Mouse (Mus musculus): ENCODE measurements at regions not wholly inside any gene's neighbourhood (a gene's known extent, or its start where the extent isn't known, plus 50 kb on each side); places are given as distances from the start of the nearest gene placed in this dataset.
"Not testable (repeated sequence)": the region's sequence is repeated elsewhere in the genome, so short reads cannot be mapped to it uniquely, and the experiment has no call there.

- no peak for ATAC-seq (ENCODE audit: low read depth)
- peaks cover under 1% of the 10 kb centered on the region; the same call in 1 of the 2 replicates for H3K4me1 ChIP-seq (ENCODE audit: control insufficient read depth, insufficient read depth, low read length)
These were observed 385.3 kb upstream of the Tnc start for GRCm38 (mm10) chr4:64432097-64432496.

GRCm38 (mm10) chr4:64437744-64438594 is 391.2 kb upstream of the Tnc start:
- ATAC-seq (ENCODE audit: low read depth): peak; percentile 90
- Histone ChIP-seq H3K9me3 (ENCODE audit: control insufficient read depth, low read length) (no peaks in the 10 kb centered on the region), H3K4me2 (ENCODE audit: low read depth, low read length) (peak overlapping the region; percentile 19), H3K9ac (ENCODE audit: low read depth, low read length) (no peak overlapping the region), H3K36me3 (ENCODE audit: control insufficient read depth, insufficient read depth, low read length) (no peaks in the 10 kb centered on the region), H3K4me3 (ENCODE audit: low read depth, low read length) (no peak overlapping the region), H3K27ac (replicated peaks; ENCODE audit: low read depth, low read length) (peak overlapping the region; percentile 71), H3K27me3 (replicated peaks; ENCODE audit: control insufficient read depth, insufficient read depth, low read length) (no peaks in the 10 kb centered on the region), H3K4me1 (ENCODE audit: control insufficient read depth, insufficient read depth, low read length) (peaks cover 19% of the 10 kb centered on the region)
- DNase-seq (ENCODE audit: low spot score): peak; percentile 93
- WGBS: 21% methylated on average over 13 of the region's 13 CpGs

More at GRCm38 (mm10) chr4:64432097-64432496, 385.3 kb upstream of the Tnc start:
- 83% methylated on average over 1 of the region's 1 CpGs for WGBS
- H3K27me3 ChIP-seq (replicated peaks; ENCODE audit: control insufficient read depth, insufficient read depth, low read length): no peaks in the 10 kb centered on the region
- H3K9me3 ChIP-seq (ENCODE audit: control insufficient read depth, low read length): no peaks in the 10 kb centered on the region
- H3K36me3 ChIP-seq (ENCODE audit: control insufficient read depth, insufficient read depth, low read length): no peaks in the 10 kb centered on the region
- H3K27ac ChIP-seq (replicated peaks; ENCODE audit: low read depth, low read length): no peak overlapping the region
- no peak overlapping the region for H3K4me3 ChIP-seq (ENCODE audit: low read depth, low read length)
- H3K4me2 ChIP-seq (ENCODE audit: low read depth, low read length): no peak overlapping the region
- no peak overlapping the region for H3K9ac ChIP-seq (ENCODE audit: low read depth, low read length)
- DNase-seq (ENCODE audit: low spot score): no peak

- Histone ChIP-seq H3K4me3 (ENCODE audit: low read depth, low read length) (no peak overlapping the region), H3K27ac (replicated peaks; ENCODE audit: low read depth, low read length) (no peak overlapping the region), H3K27me3 (replicated peaks; ENCODE audit: control insufficient read depth, insufficient read depth, low read length) (no peaks in the 10 kb centered on the region), H3K4me2 (ENCODE audit: low read depth, low read length) (no peak overlapping the region), H3K9me3 (ENCODE audit: control insufficient read depth, low read length) (no peaks in the 10 kb centered on the region), H3K9ac (ENCODE audit: low read depth, low read length) (no peak overlapping the region), H3K36me3 (ENCODE audit: control insufficient read depth, insufficient read depth, low read length) (no peaks in the 10 kb centered on the region), H3K4me1 (ENCODE audit: control insufficient read depth, insufficient read depth, low read length) (no peaks in the 10 kb centered on the region)
- no peak for ATAC-seq (ENCODE audit: low read depth)
- 37% methylated on average over 1 of the region's 1 CpGs for WGBS
- no peak for DNase-seq (ENCODE audit: low spot score)
These were observed 404.6 kb upstream of the Tnc start for GRCm38 (mm10) chr4:64451442-64451841.

GRCm38 (mm10) chr4:64451946-64452345 is 405.1 kb upstream of the Tnc start:
- ATAC-seq (ENCODE audit: low read depth): peak; percentile 37; the same call in 1 of the 2 replicates

GRCm38 (mm10) chr4:64492260-64492962 is 445.6 kb upstream of the Tnc start:
- H3K27ac ChIP-seq (replicated peaks; ENCODE audit: low read depth, low read length): no peak overlapping the region
- DNase-seq (ENCODE audit: low spot score): peak; percentile 75
- 0 out of 2 replicates have a peak, but pooled peaks have one; percentile 33 for ATAC-seq (ENCODE audit: low read depth)

More at GRCm38 (mm10) chr4:64451946-64452345, 405.1 kb upstream of the Tnc start:
- Histone ChIP-seq H3K9me3 (ENCODE audit: control insufficient read depth, low read length) (no peaks in the 10 kb centered on the region), H3K4me2 (ENCODE audit: low read depth, low read length) (no peak overlapping the region), H3K27me3 (replicated peaks; ENCODE audit: control insufficient read depth, insufficient read depth, low read length) (no peaks in the 10 kb centered on the region), H3K4me1 (ENCODE audit: control insufficient read depth, insufficient read depth, low read length) (no peaks in the 10 kb centered on the region), H3K4me3 (ENCODE audit: low read depth, low read length) (no peak overlapping the region), H3K9ac (ENCODE audit: low read depth, low read length) (no peak overlapping the region), H3K27ac (replicated peaks; ENCODE audit: low read depth, low read length) (no peak overlapping the region), H3K36me3 (ENCODE audit: control insufficient read depth, insufficient read depth, low read length) (no peaks in the 10 kb centered on the region)
- DNase-seq (ENCODE audit: low spot score): peak; percentile 29
- 55% methylated on average over 1 of the region's 1 CpGs for WGBS

GRCm38 (mm10) chr4:64497759-64498158 is 450.9 kb upstream of the Tnc start:
- DNase-seq (ENCODE audit: low spot score); H3K9me3 ChIP-seq (ENCODE audit: control insufficient read depth, low read length); H3K36me3 ChIP-seq (ENCODE audit: control insufficient read depth, insufficient read depth, low read length); H3K4me2 ChIP-seq (ENCODE audit: low read depth, low read length); H3K9ac ChIP-seq (ENCODE audit: low read depth, low read length); H3K4me3 ChIP-seq (ENCODE audit: low read depth, low read length); H3K27ac ChIP-seq (replicated peaks; ENCODE audit: low read depth, low read length); H3K4me1 ChIP-seq (ENCODE audit: control insufficient read depth, insufficient read depth, low read length); H3K27me3 ChIP-seq (replicated peaks; ENCODE audit: control insufficient read depth, insufficient read depth, low read length): not testable (repeated sequence)
- peak; percentile 87 for ATAC-seq (ENCODE audit: low read depth)

More at GRCm38 (mm10) chr4:64492260-64492962, 445.6 kb upstream of the Tnc start:
- WGBS: 89% methylated on average over 1 of the region's 1 CpGs
- no peak overlapping the region for H3K4me2 ChIP-seq (ENCODE audit: low read depth, low read length)
- H3K36me3 ChIP-seq (ENCODE audit: control insufficient read depth, insufficient read depth, low read length): no peaks in the 10 kb centered on the region
- no peaks in the 10 kb centered on the region for H3K27me3 ChIP-seq (replicated peaks; ENCODE audit: control insufficient read depth, insufficient read depth, low read length)
- H3K4me1 ChIP-seq (ENCODE audit: control insufficient read depth, insufficient read depth, low read length): no peaks in the 10 kb centered on the region
- H3K4me3 ChIP-seq (ENCODE audit: low read depth, low read length): no peak overlapping the region
- H3K9me3 ChIP-seq (ENCODE audit: control insufficient read depth, low read length): no peaks in the 10 kb centered on the region
- no peak overlapping the region for H3K9ac ChIP-seq (ENCODE audit: low read depth, low read length)

- WGBS: 67% methylated on average over 5 of the region's 5 CpGs
- ATAC-seq (ENCODE audit: low read depth): no peak
These were observed 454.0 kb upstream of the Tnc start for GRCm38 (mm10) chr4:64500635-64501395.

GRCm38 (mm10) chr4:64521883-64522282 is 475.1 kb upstream of the Tnc start:
- ATAC-seq (ENCODE audit: low read depth) (no peak), DNase-seq (ENCODE audit: low spot score) (peak; percentile 62)
- no peaks in the 10 kb centered on the region for H3K9me3 ChIP-seq (ENCODE audit: control insufficient read depth, low read length)

More at GRCm38 (mm10) chr4:64500635-64501395, 454.0 kb upstream of the Tnc start:
- H3K27ac ChIP-seq (replicated peaks; ENCODE audit: low read depth, low read length): no peak overlapping the region
- peak; percentile 49 for DNase-seq (ENCODE audit: low spot score)
- H3K4me3 ChIP-seq (ENCODE audit: low read depth, low read length): no peak overlapping the region
- H3K27me3 ChIP-seq (replicated peaks; ENCODE audit: control insufficient read depth, insufficient read depth, low read length): no peaks in the 10 kb centered on the region
- H3K4me2 ChIP-seq (ENCODE audit: low read depth, low read length): no peak overlapping the region
- H3K36me3 ChIP-seq (ENCODE audit: control insufficient read depth, insufficient read depth, low read length): no peaks in the 10 kb centered on the region
- no peak overlapping the region for H3K9ac ChIP-seq (ENCODE audit: low read depth, low read length)
- 0 out of 2 replicates have a peak, but pooled peaks cover 3% of the 10 kb centered on the region for H3K4me1 ChIP-seq (ENCODE audit: control insufficient read depth, insufficient read depth, low read length)
- H3K9me3 ChIP-seq (ENCODE audit: control insufficient read depth, low read length): no peaks in the 10 kb centered on the region

More at GRCm38 (mm10) chr4:64521883-64522282, 475.1 kb upstream of the Tnc start:
- Histone ChIP-seq H3K9ac (ENCODE audit: low read depth, low read length) (no peak overlapping the region), H3K36me3 (ENCODE audit: control insufficient read depth, insufficient read depth, low read length) (no peaks in the 10 kb centered on the region), H3K4me1 (ENCODE audit: control insufficient read depth, insufficient read depth, low read length) (no peaks in the 10 kb centered on the region), H3K4me3 (ENCODE audit: low read depth, low read length) (no peak overlapping the region), H3K4me2 (ENCODE audit: low read depth, low read length) (no peak overlapping the region), H3K27ac (replicated peaks; ENCODE audit: low read depth, low read length) (no peak overlapping the region), H3K27me3 (replicated peaks; ENCODE audit: control insufficient read depth, insufficient read depth, low read length) (no peaks in the 10 kb centered on the region)

Data from embryonic facial prominence, embryonic 14.5 days (tissue).